Comparison of ENCODE assay signal across 8 mouse cellular contexts in the genomic region with DNA sequence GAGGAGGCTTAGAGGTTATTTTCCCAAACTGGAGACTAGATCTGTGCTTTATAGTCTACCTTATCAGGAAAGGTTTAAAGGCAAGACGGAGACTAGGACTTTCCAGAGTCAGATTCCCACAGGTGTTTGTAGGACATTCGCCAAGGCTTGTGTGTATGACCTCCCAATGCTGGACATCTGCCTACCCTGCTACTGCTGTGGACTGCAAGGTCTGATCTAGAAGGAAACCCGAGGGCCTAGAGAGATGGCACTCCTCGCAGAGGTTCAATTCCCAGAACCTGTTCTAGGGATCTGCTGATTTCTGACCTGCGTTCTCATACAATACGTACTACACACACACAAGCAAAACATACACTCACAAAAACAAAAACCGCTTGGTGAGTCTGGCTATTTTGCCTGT. TPM values are rescaled to one million over a fixed set of nuclear protein-coding genes. Genes with fewer than 3 reads are reported as not detected.
A peak's percentile ranks its signal among the peaks of the same experiment; 100 is the strongest.
DNase-seq lines count a peak whose midpoint lies in the region; ATAC-seq and TF ChIP-seq lines count a peak whose summit lies in the region.

No protein-coding gene starts in this region.

- DNase-seq in adrenal gland, adult 2 months, result peak; percentile 48
- DNase-seq in adrenal gland, postnatal 4 days (ENCODE audit: low spot score in 2 of 2), result no peak
- DNase-seq in lung, adult 2 months, result peak; percentile 33
- no peak for DNase-seq in lung, postnatal 25 days (ENCODE audit: low spot score)
- DNase-seq in intestine, embryonic 14.5 days (ENCODE audit: low spot score), result peak; percentile 58
- no peak for DNase-seq in spleen, postnatal 36 days (ENCODE audit: low spot score in 2 of 2)
- DNase-seq in urinary bladder, postnatal 4 days (ENCODE audit: low spot score in 2 of 2), result no peak

- no peak overlapping the region for H3K27ac ChIP-seq in intestine, embryonic 14.5 days (ENCODE audit: low read depth)
- H3K27ac ChIP-seq in neural tube, embryonic 14.5 days (ENCODE audit: low read depth, low read length), result no peak overlapping the region

- H3K27me3 ChIP-seq in intestine, embryonic 14.5 days (replicated peaks; ENCODE audit: control insufficient read depth, insufficient read depth, low read length), result no peaks in the 10 kb centered on the region
- H3K27me3 ChIP-seq in neural tube, embryonic 14.5 days (ENCODE audit: control insufficient read depth, insufficient read depth, low read length), result no peaks in the 10 kb centered on the region

- no peak overlapping the region for H3K4me3 ChIP-seq in lung, adult 2 months (replicated peaks; ENCODE audit: extremely low read depth, low read depth, low read length)
- peak overlapping the region; percentile 72; the same call in 1 of the 2 replicates for H3K4me3 ChIP-seq in intestine, embryonic 14.5 days (ENCODE audit: low read depth, low read length)
- H3K4me3 ChIP-seq in neural tube, embryonic 14.5 days (ENCODE audit: low read depth, low read length), result no peak overlapping the region

- WGBS in lung, adult 2 months, result 54% methylated on average over 7 of the region's 7 CpGs
- 51% methylated on average over 7 of the region's 7 CpGs for WGBS in intestine, embryonic 14.5 days
- WGBS in neural tube, embryonic 14.5 days, result 54% methylated on average over 7 of the region's 7 CpGs

- H3K36me3 ChIP-seq in intestine, embryonic 14.5 days (ENCODE audit: control insufficient read depth, insufficient read depth, low read length), result peaks cover 6% of the 10 kb centered on the region; the same call in 1 of the 2 replicates
- H3K36me3 ChIP-seq in neural tube, embryonic 14.5 days (ENCODE audit: control insufficient read depth, insufficient read depth, low read length), result no peaks in the 10 kb centered on the region

- H3K4me2 ChIP-seq in intestine, embryonic 14.5 days (ENCODE audit: low read length), result peak overlapping the region; percentile 73
- peak overlapping the region; percentile 85 for H3K4me2 ChIP-seq in neural tube, embryonic 14.5 days (ENCODE audit: low read depth, low read length)

- TF ChIP-seq POLR2A in lung, adult 2 months (IDR thresholded peaks at IDR 0.05; ENCODE audit: borderline replicate concordance, extremely low read depth, low read depth, low read length), result no peak

- ATAC-seq in intestine, embryonic 14.5 days (replicated peaks; ENCODE audit: low FRiP score, low TSS enrichment, low read depth), result no peak
- no peak for ATAC-seq in neural tube, embryonic 14.5 days (ENCODE audit: low read depth)

- no peaks in the 10 kb centered on the region for H3K9me3 ChIP-seq in intestine, embryonic 14.5 days (ENCODE audit: control insufficient read depth, low read length)
- no peaks in the 10 kb centered on the region for H3K9me3 ChIP-seq in neural tube, embryonic 14.5 days (ENCODE audit: control insufficient read depth, low read length)

- H3K9ac ChIP-seq in intestine, embryonic 14.5 days (ENCODE audit: low read length), result peak overlapping the region; percentile 54; the same call in 1 of the 2 replicates
- H3K9ac ChIP-seq in neural tube, embryonic 14.5 days (replicated peaks; ENCODE audit: low read depth, low read length), result no peak overlapping the region

- TF ChIP-seq CTCF in lung, adult 2 months (IDR thresholded peaks at IDR 0.05; ENCODE audit: insufficient read depth, low read length), result no peak

- H3K4me1 ChIP-seq in lung, adult 2 months (ENCODE audit: control insufficient read depth, insufficient read depth, low read length), result peaks cover 4% of the 10 kb centered on the region; the same call in 1 of the 2 replicates
- peaks cover 25% of the 10 kb centered on the region; the same call in 1 of the 2 replicates for H3K4me1 ChIP-seq in intestine, embryonic 14.5 days (replicated peaks; ENCODE audit: control insufficient read depth, insufficient read depth, low read length)
- H3K4me1 ChIP-seq in neural tube, embryonic 14.5 days (ENCODE audit: control insufficient read depth, insufficient read depth, low read length), result peaks cover 5% of the 10 kb centered on the region; the same call in 1 of the 2 replicates

RNA-seq across cellular contexts. Expression of a gene that starts 0.7 kb away (rescaled TPM):
- 10 to 100 TPM; 58.7 to 66.1 TPM for total RNA-seq in adrenal gland, adult 2 months (2021)
- polyA plus RNA-seq in adrenal gland, adult 2 months (2012; rRNA removed), result 113 and 162 TPM in 2 replicates
- total RNA-seq in adrenal gland, postnatal 4 days (2021), result 10 to 100 TPM; 44.5 to 46.8 TPM
- 32.7 and 54.1 TPM in 2 replicates for polyA plus RNA-seq in lung, adult 2 months (2012; rRNA removed)
- 42.4 and 46.0 TPM in 2 replicates for polyA plus RNA-seq in intestine, embryonic 14.5 days (2014; fragmentation: Nextera tagmentation; extraction: Ambion mirVana)
- 58.0 and 87.7 TPM in 2 replicates for polyA plus RNA-seq in neural tube, embryonic 14.5 days (2014; fragmentation: Nextera tagmentation; extraction: Ambion mirVana)

RNA-seq across cellular contexts. Expression of a gene that starts 32.4 kb away (rescaled TPM):
- total RNA-seq in adrenal gland, adult 2 months (2021), result 100 to 1,000 TPM; 125 to 139 TPM
- 1.8 and 2.1 TPM in 2 replicates for polyA plus RNA-seq in adrenal gland, adult 2 months (2012; rRNA removed)
- total RNA-seq in adrenal gland, postnatal 4 days (2021), result 100 to 1,000 TPM; 213 to 250 TPM
- polyA plus RNA-seq in lung, adult 2 months (2012; rRNA removed), result 10.8 and 20.7 TPM in 2 replicates
- 248 and 249 TPM in 2 replicates for polyA plus RNA-seq in intestine, embryonic 14.5 days (2014; fragmentation: Nextera tagmentation; extraction: Ambion mirVana)
- 165 and 191 TPM in 2 replicates for polyA plus RNA-seq in neural tube, embryonic 14.5 days (2014; fragmentation: Nextera tagmentation; extraction: Ambion mirVana)

Comparison
In these comparisons a context has a peak if more than half of its experiments do, and no peak if none do; other contexts are left out.
1. DNase-seq: peak in adrenal gland, adult 2 months (single experiment), lung, adult 2 months (single experiment) and intestine, embryonic 14.5 days (single experiment); none in adrenal gland, postnatal 4 days (0 of 2), lung, postnatal 25 days (single experiment), spleen, postnatal 36 days (0 of 2) and urinary bladder, postnatal 4 days (0 of 2).